18 mouse cellular contexts compared by ENCODE assay signal in genomic region chr8:94379686-94380085, GRCm38 (mm10). TPM values are rescaled to one million over a fixed set of nuclear protein-coding genes. Genes with fewer than 3 reads are reported as not detected.
"Had no signal": no experiment of that assay in that cellular context is flagged by ENCODE, and none has a peak within 500 bp of the region (broad histone marks: within the 10 kb centered on the region; RNA-seq: fewer than 3 reads in every experiment).

No protein-coding gene starts in this region.

- H3K27me3 ChIP-seq: lung, embryonic 15.5 days; megakaryocyte, embryonic 14.5 days; midbrain, embryonic 13.5 days; midbrain, embryonic 15.5 days; neural tube, embryonic 12.5 days had no signal

- H3K4me3 ChIP-seq: lung, embryonic 15.5 days; megakaryocyte, embryonic 14.5 days; midbrain, embryonic 13.5 days; midbrain, embryonic 15.5 days; neural tube, embryonic 12.5 days had no signal

- DNase-seq: lung, adult 2 months; lung, postnatal 10 days; right cerebral cortex, postnatal 14 days; spleen, adult 18-20 months; thymus, adult 18-20 months; thymus, postnatal 25 days; thymus, postnatal 4 days had no signal

- H3K27ac ChIP-seq: liver, embryonic 14.5 days; lung, embryonic 15.5 days; macrophage; midbrain, embryonic 13.5 days; midbrain, embryonic 15.5 days; neural tube, embryonic 12.5 days had no signal

- H3K4me2 ChIP-seq: lung, embryonic 15.5 days; midbrain, embryonic 11.5 days; midbrain, embryonic 13.5 days; midbrain, embryonic 15.5 days; neural tube, embryonic 12.5 days had no signal

- ATAC-seq: midbrain, embryonic 13.5 days; midbrain, embryonic 15.5 days had no signal

- H3K9me3 ChIP-seq: lung, embryonic 15.5 days; megakaryocyte, embryonic 14.5 days; midbrain, embryonic 13.5 days; midbrain, embryonic 15.5 days; neural tube, embryonic 12.5 days had no signal

- H3K4me1 ChIP-seq: midbrain, embryonic 13.5 days; midbrain, embryonic 15.5 days; neural tube, embryonic 12.5 days had no signal

- H3K9ac ChIP-seq: liver, embryonic 14.5 days; lung, embryonic 15.5 days; midbrain, embryonic 13.5 days; midbrain, embryonic 15.5 days; neural tube, embryonic 12.5 days had no signal

- H3K36me3 ChIP-seq: lung, embryonic 15.5 days; midbrain, embryonic 13.5 days; midbrain, embryonic 15.5 days; neural tube, embryonic 12.5 days had no signal

RNA-seq across cellular contexts. Expression of gene Slc12a3, which starts 50.7 kb away (rescaled TPM):
- total RNA-seq: midbrain, postnatal 0 days; monocyte, adult 5-6 weeks had no signal
- polyA plus RNA-seq: macrophage; midbrain, embryonic 11.5 days; stomach, embryonic 14.5 days had no signal

RNA-seq across cellular contexts. Expression of gene Nlrc5, which starts 54.5 kb away (rescaled TPM):
- polyA plus RNA-seq: midbrain, embryonic 11.5 days had no signal
